Mouse (Mus musculus) heart, embryonic 16.5 days (tissue): ENCODE data around the gene Strn3. TPM values are rescaled to one million over a fixed set of nuclear protein-coding genes. Genes with fewer than 3 reads are reported as not detected.

Experiments used
- ATAC-seq: fragments of 200-750 bp; cut with Nextera tagmentation; replicated peaks from 2 replicates; pipeline ENCODE4 v1.8.0; 2017; ENCODE audit warnings: moderate number of reproducible peaks; ENCODE audit not compliant: insufficient read depth, low FRiP score; ENCODE audit errors: extremely low read depth
- H3K27ac ChIP-seq: fragments of 300-500 bp; sonication (generic); 2 replicates; pipeline ENCODE4 v1.5.1; 2014; ENCODE audit warnings: mild to moderate bottlenecking, low read length, control low read depth, moderate library complexity
- H3K27me3 ChIP-seq: fragments of 300-500 bp; sonication (generic); 2 replicates; pipeline ENCODE4 v1.6.1; 2014; ENCODE audit warnings: low read length, mixed read lengths; ENCODE audit not compliant: control insufficient read depth, insufficient read depth
- H3K36me3 ChIP-seq: fragments of 300-500 bp; sonication (generic); 2 replicates; pipeline ENCODE4 v1.6.1; 2014; ENCODE audit not compliant: control insufficient read depth, insufficient read depth
- H3K4me1 ChIP-seq: fragments of 300-500 bp; sonication (generic); 2 replicates; pipeline ENCODE4 v1.6.1; 2014; ENCODE audit warnings: low read length, mixed read lengths; ENCODE audit not compliant: control insufficient read depth, insufficient read depth
- H3K4me2 ChIP-seq: fragments of 300-500 bp; sonication (generic); 2 replicates; pipeline ENCODE4 v1.6.1; 2014; ENCODE audit warnings: low read depth, mild to moderate bottlenecking, control low read depth, low read length
- H3K4me3 ChIP-seq: fragments of 300-500 bp; sonication (generic); 2 replicates; pipeline ENCODE4 v1.5.1; 2014; ENCODE audit warnings: mild to moderate bottlenecking, control low read depth, low read length
- H3K9ac ChIP-seq: fragments of 300-500 bp; sonication (generic); 2 replicates; pipeline ENCODE4 v1.6.1; 2014; ENCODE audit warnings: low read length, control low read depth
- H3K9me3 ChIP-seq: fragments of 300-500 bp; sonication (generic); replicated peaks from 2 replicates; pipeline ENCODE4 v1.6.1; 2016; ENCODE audit warnings: low read length; ENCODE audit not compliant: control insufficient read depth
- WGBS: fragments of 180-500 bp; shearing (Covaris S2); extraction: QIAGEN DNeasy Blood & Tissue Kit; methylation state at CpG from one replicate; pipeline ENCODE4 v1.1.7; 2014; 5-methylcytosine and 5-hydroxymethylcytosine counted together
- polyA plus RNA-seq: library from polyadenylated mRNA; unstranded; fragments of >200 nt; fragmentation: Nextera tagmentation; extraction: Ambion mirVana; gene quantifications from 2 replicates; pipeline ENCODE4 v1.2.1, GENCODE M21; 2015

The Strn3 gene
- polyA plus RNA-seq, 1 experiment from 2014 or later, result 37.2 TPM

DNA sequence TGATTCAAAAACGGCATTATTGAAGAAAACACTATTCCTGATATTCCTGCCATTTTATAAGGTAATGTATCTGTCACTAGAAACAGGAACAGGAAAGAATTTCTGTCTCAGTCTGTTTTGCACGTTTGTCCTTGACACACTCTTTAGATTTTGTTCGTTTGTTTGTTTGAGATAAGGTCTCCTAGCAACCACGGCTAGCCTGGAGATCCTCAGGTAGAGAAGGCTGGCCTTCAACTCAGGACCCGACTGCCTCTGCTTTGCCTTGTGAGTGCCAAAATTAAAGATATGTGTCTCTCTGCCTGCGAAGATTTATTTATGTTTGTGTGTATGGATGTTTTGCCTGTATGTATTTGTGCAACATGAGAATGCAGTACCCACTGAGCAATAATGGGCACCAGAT, 49.8 kb downstream of the Strn3 start:
- H3K4me2 ChIP-seq, result no peak overlapping the region
- H3K9me3 ChIP-seq, result no peaks in the 10 kb centered on the region
- peaks cover 7% of the 10 kb centered on the region for H3K36me3 ChIP-seq
- H3K27me3 ChIP-seq, result no peaks in the 10 kb centered on the region
- H3K4me3 ChIP-seq, result no peak overlapping the region
- WGBS, result 18% methylated on average over 6 of the region's 6 CpGs
- ATAC-seq, result no peak
- H3K4me1 ChIP-seq, result peaks cover 6% of the 10 kb centered on the region
- no peak overlapping the region for H3K27ac ChIP-seq
- no peak overlapping the region for H3K9ac ChIP-seq

- peaks cover under 1% of the 10 kb centered on the region for H3K36me3 ChIP-seq
- H3K9me3 ChIP-seq, result no peaks in the 10 kb centered on the region
- no peak overlapping the region for H3K27ac ChIP-seq
- peaks cover 8% of the 10 kb centered on the region for H3K4me1 ChIP-seq
- no peak overlapping the region for H3K4me3 ChIP-seq
- H3K4me2 ChIP-seq, result no peak overlapping the region
- no peak overlapping the region for H3K9ac ChIP-seq
- WGBS, result 19% methylated on average over 2 of the region's 2 CpGs
- H3K27me3 ChIP-seq, result no peaks in the 10 kb centered on the region
- ATAC-seq, result no peak
Measured at GRCm38 (mm10) chr12:51636689-51637470, 54.8 kb downstream of the Strn3 start.

GRCm38 (mm10) chr12:51636260-51636659, 55.4 kb downstream of the Strn3 start:
- ATAC-seq, result no peak
- Histone ChIP-seq H3K4me3 (no peak overlapping the region), H3K4me2 (no peak overlapping the region), H3K4me1 (peaks cover 7% of the 10 kb centered on the region), H3K9me3 (no peaks in the 10 kb centered on the region), H3K27ac (no peak overlapping the region), H3K9ac (no peak overlapping the region), H3K27me3 (no peaks in the 10 kb centered on the region), H3K36me3 (no peaks in the 10 kb centered on the region; the same call in 1 of the 2 replicates)
- 44% methylated on average over 2 of the region's 2 CpGs for whole genome bisulfite sequencing

DNA sequence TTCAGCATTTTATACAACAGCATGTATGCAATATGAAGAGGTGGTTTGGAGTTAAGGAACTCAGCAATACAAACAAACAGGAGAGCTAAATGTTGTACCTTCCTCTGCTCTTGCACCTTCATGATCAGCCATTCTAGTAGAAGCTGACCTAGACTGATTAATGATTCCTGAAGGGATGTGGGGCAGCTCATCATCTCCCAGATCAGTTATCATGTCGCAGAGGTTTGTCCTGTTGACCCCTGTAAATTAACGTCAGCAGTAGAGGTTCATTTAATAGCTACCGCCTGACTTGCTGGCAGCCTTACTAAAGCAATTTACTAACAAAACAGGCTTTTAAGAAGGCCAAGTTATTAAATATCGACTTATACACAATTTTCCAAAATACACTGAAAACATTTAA, 58.2 kb downstream of the Strn3 start:
- H3K4me1 ChIP-seq, result peaks cover 7% of the 10 kb centered on the region
- H3K27ac ChIP-seq, result no peak overlapping the region
- WGBS, result 84% methylated on average over 4 of the region's 4 CpGs
- H3K36me3 ChIP-seq, result no peaks in the 10 kb centered on the region
- no peak overlapping the region for H3K4me2 ChIP-seq
- no peak overlapping the region for H3K4me3 ChIP-seq
- no peak overlapping the region for H3K9ac ChIP-seq
- H3K9me3 ChIP-seq, result no peaks in the 10 kb centered on the region
- no peaks in the 10 kb centered on the region for H3K27me3 ChIP-seq
- ATAC-seq, result no peak

DNA sequence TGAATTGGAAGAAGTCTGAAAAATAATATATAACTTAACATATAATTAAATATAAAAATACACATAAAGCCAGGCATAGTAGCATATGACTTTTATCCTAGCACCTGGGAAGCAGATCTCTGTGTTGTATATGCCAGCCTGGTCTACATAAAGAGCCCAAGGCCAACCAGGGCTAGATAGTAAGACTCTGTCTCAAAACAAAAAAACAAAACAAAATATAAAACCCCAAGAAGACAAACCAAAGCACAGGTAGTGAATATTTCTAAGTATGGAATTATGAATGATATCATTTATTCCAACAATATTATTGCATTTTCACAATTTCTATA, 68.4 kb downstream of the Strn3 start:
- no peak overlapping the region for H3K4me2 ChIP-seq
- no peaks in the 10 kb centered on the region for H3K4me1 ChIP-seq
- no peaks in the 10 kb centered on the region for H3K27me3 ChIP-seq
- no peak overlapping the region for H3K27ac ChIP-seq
- H3K9me3 ChIP-seq, result no peaks in the 10 kb centered on the region
- H3K9ac ChIP-seq, result no peak overlapping the region
- H3K4me3 ChIP-seq, result no peak overlapping the region
- H3K36me3 ChIP-seq, result peaks cover 10% of the 10 kb centered on the region
- ATAC-seq, result no peak

GRCm38 (mm10) chr12:51622670-51623365, 68.9 kb downstream of the Strn3 start:
- no peak for ATAC-seq
- 80% methylated on average over 5 of the region's 5 CpGs for WGBS
- Histone ChIP-seq H3K9ac (no peak overlapping the region), H3K4me3 (no peak overlapping the region), H3K9me3 (no peaks in the 10 kb centered on the region), H3K4me1 (no peaks in the 10 kb centered on the region), H3K36me3 (peaks cover 14% of the 10 kb centered on the region), H3K27ac (no peak overlapping the region), H3K27me3 (no peaks in the 10 kb centered on the region), H3K4me2 (no peak overlapping the region)

GRCm38 (mm10) chr12:51621161-51621560, 70.5 kb downstream of the Strn3 start:
- H3K27me3 ChIP-seq, result no peaks in the 10 kb centered on the region
- peaks cover 20% of the 10 kb centered on the region for H3K36me3 ChIP-seq
- H3K4me1 ChIP-seq, result no peaks in the 10 kb centered on the region
- H3K4me3 ChIP-seq, result no peak overlapping the region
- no peak for ATAC-seq
- no peak overlapping the region for H3K4me2 ChIP-seq
- no peak overlapping the region for H3K27ac ChIP-seq
- whole genome bisulfite sequencing, result 76% methylated on average over 5 of the region's 5 CpGs
- no peak overlapping the region for H3K9ac ChIP-seq
- H3K9me3 ChIP-seq, result no peaks in the 10 kb centered on the region

- no peaks in the 10 kb centered on the region for H3K27me3 ChIP-seq
- H3K4me2 ChIP-seq, result no peak overlapping the region
- no peaks in the 10 kb centered on the region for H3K4me1 ChIP-seq
- H3K27ac ChIP-seq, result no peak overlapping the region
- H3K9me3 ChIP-seq, result no peaks in the 10 kb centered on the region
- no peak for ATAC-seq
- H3K4me3 ChIP-seq, result no peak overlapping the region
- H3K36me3 ChIP-seq, result peaks cover 25% of the 10 kb centered on the region
- H3K9ac ChIP-seq, result no peak overlapping the region
Measured at GRCm38 (mm10) chr12:51620572-51620971, 71.1 kb downstream of the Strn3 start.

DNA sequence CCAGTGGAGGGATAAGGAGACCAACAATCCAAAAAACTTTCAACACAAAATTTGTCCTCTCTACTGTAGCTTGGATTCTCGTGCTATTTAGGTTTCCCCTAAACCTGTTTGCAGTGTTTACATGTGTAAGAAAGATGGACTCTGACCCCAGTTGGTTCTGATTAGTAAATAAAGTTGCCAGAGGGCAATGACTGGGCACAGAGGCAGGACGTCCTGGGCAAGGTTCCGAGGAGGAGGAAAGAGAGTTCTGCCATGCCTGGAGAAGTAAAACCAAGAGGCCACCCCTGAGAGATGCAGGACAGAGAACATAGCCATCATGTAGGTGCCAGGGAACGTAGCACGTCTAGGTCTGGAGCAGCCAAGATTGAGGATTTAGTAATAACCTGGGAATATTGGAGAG, 79.3 kb downstream of the Strn3 start:
- ATAC-seq, result no peak

More for the DNA sequence above, 79.3 kb downstream of the Strn3 start:
- H3K4me3 ChIP-seq, result no peak overlapping the region
- H3K27me3 ChIP-seq, result no peaks in the 10 kb centered on the region
- no peaks in the 10 kb centered on the region for H3K9me3 ChIP-seq
- H3K4me1 ChIP-seq, result no peaks in the 10 kb centered on the region
- 88% methylated on average over 5 of the region's 5 CpGs for WGBS
- H3K36me3 ChIP-seq, result peaks cover 32% of the 10 kb centered on the region
- no peak overlapping the region for H3K4me2 ChIP-seq
- H3K27ac ChIP-seq, result no peak overlapping the region
- H3K9ac ChIP-seq, result no peak overlapping the region
